Mouse (Mus musculus) frontal cortex, adult (tissue): ENCODE data around the gene Bahcc1.
A peak's percentile ranks its signal among the peaks of the same experiment; 100 is the strongest.

ENCODE experiments used
- ATAC-seq: cut with Nextera tagmentation; 2 replicates; pipeline ENCODE4 v1.9.2; 2017; ENCODE audit warnings: mild to moderate bottlenecking, moderate library complexity, mixed read lengths; ENCODE audit not compliant: low TSS enrichment

The Bahcc1 gene

DNA sequence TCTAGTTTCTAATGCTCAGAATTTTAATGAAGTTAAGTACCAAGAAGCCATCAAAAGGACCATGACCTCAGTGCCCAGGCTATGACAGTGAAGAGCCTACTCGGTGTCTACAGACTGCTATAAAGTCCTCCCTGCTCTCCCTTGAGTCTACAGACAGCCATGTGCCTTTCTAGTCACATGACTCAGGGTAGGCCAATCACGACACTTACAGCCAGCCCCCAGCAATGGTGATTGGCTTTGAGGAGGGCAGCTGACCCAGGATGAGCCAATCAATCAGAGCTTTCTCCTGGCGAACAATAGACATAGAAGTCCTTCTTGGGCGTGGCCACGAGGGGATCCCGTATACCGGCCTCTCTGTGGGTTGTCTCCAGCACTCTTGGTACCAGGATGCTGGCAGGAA, 65.0 kb downstream of the Bahcc1 start:
- ATAC-seq: no peak

DNA sequence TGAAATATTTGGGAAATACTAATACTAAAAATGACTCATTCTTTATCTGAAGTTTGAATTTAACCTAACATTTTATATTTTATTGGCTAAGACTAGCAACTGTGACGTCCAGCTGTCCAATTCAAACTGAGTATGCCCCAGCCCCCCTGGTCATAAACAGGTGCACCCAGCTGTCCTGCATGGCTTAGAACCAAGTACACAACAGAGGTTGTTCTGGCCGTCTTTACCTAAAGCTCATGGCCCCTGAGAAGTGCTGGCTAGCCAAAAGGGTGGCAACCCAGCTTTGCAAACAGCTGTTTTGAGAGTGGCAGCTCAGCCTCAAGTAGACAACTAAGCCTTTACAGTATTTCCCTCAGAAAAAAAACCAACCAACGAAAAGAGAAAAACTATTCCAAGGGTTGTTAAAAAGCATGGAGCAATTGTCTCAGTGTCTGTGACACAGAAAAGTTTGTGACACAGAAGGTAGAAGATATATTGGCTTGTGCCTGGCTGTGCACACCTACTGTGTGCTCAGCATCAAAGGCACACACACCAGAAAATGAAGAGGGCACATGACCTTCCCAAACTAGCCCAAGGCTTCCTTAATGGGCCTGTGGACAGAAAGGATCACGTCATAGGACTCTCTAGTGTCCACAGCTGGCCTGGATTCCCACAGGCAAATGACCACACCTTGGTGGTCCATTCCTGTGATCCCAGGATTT, 65.8 kb downstream of the Bahcc1 start:
- ATAC-seq: no peak

DNA sequence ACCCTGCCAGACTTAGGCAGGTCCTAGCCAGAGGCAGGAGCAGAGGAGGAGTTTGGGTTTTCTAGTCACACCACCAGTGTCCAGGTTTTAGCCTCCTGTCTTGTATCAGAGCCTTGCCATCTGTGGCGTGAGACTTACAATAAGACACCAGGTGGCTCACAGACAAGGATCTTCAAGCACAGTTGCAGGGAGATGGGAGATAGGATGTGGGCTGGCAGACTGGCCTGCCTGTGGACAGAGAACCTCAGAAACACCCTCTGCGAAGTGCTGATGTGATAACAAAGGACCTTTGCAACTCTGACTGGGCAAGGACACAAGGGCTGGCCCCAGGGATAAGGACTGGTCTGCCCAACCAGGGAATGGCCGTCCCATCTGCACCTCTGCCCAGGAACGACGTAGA, 66.7 kb downstream of the Bahcc1 start:
- no peak for ATAC-seq

GRCm38 (mm10) chr11:120303119-120303518, 70.4 kb downstream of the Bahcc1 start:
- ATAC-seq: no peak

GRCm38 (mm10) chr11:120303559-120304349, 71.0 kb downstream of the Bahcc1 start:
- no peak for ATAC-seq

DNA sequence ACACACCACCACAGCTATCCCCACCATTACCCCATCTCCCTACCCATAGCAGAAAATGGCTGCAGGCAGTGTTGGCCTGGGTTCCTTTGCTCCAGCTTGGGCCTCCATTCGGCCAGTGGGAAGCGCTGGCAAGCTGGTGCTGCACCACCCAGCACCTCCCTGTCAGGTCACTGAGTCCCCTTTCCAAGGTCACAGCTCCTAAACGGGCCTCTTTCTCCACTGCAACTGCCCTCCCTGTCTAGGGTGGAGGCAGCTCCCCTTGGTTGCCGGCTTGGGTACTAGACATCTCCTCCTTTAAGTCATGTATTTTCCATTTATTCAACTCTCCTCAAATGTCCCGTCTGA, 71.6 kb downstream of the Bahcc1 start:
- ATAC-seq: no peak

GRCm38 (mm10) chr11:120304886-120305534, 72.3 kb downstream of the Bahcc1 start:
- ATAC-seq: peak; percentile 85

- ATAC-seq: no peak
Measured at GRCm38 (mm10) chr11:120305535-120306365, 73.0 kb downstream of the Bahcc1 start.

DNA sequence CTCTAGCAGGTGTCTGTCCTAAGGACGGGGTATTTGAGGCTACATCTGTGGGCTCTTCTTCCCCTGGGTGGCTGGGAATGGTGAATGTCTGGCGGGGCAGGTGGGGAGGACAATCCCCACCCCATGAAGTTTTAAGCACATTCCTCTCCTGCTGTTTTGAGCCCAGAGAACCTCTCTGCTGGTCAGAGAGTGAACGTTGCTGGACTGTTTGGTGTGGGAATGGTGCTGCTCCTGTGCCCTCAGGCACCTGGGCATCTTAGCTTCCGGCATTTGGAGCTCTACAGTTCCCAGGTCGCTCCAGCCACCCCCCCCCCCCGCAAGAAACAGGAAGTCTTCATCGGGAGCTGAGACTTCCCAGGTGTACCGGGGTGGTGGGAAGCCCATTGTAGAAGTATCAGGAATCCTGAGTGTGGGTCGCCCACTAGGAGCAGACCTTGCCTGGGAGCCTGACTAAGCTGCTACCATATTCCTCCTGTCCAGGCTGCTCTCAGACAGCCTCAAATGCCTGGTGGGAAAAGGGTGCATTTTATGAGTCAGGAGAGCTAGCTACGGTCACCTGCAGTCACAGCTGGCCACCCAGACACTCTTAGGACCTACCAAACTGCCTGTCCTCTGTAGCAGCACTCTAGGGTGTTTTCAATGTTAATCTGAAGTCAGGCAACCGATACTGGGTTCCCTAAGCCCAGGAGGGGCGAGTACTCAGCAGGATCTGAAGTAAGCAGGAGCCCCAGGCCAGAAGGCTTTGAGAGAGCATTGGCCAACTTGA, 73.8 kb downstream of the Bahcc1 start:
- ATAC-seq: no peak

GRCm38 (mm10) chr11:120307132-120307413, 74.3 kb downstream of the Bahcc1 start:
- ATAC-seq: no peak

- peak; percentile 33; the same call in 1 of the 2 replicates for ATAC-seq
Measured at GRCm38 (mm10) chr11:120307566-120308430, 75.1 kb downstream of the Bahcc1 start.

DNA sequence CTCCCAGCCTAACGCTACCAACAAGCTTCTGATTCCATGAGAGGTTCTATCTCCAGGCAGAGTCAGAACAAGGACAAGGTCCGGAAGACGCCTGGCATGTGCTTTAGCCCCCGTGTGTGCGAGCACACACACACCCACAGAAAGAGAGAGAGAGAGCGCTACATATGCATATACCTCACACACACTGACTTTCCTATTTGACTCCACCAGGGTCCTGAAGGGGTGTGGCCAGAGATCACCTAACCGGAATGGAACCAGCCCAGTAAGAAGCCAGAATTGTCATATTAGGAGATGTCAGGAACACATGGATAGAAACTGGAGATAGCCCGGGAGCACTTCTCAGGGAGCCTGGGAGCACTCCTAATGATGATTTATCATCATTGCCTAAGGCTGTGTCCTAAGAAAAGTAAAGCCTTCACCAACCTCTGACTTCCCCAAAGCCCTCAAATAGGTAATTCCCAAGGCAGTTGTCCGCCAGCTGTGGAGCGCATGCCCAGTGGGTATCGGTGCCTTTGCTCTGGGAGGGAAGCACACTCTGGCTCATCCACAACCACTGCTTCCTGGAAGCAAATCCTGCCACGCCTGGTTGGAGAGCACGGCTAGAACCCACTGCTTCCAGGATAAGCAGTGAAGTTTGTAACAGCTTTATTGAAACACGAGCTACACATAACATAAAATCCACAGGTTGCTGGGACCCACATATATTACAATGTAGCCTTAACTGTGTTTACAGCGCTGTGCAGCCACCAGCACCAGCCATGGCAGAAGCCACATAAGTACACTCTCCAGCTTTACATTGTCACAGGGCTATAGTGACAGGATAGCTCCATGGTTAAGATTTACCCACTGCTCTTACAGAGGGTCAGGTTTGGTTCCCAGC, 75.9 kb downstream of the Bahcc1 start:
- ATAC-seq: no peak

DNA sequence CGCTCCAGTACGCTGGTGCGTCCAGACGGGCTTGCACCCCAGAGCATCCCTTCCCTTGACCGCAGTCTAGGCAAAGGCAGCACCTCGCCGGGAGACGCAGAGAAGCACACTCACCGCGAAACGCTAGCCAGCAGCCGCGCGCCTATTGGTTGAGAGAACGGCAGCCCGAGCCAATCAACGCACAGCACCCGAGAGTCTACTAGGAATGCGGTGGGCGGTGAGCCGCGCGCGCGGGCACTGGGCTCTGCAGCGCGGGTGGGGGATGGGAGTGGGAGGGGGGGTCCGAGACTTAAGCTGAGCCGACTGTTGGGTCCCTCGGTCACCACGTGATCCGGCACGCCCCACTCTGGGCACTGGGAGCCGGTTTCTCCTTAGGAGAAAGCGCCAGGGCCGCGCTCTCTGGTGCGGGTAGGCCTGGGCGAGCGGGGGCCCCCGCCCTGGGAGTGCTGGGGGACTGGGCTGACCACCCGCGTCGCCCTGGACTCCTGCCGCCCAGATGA, 78.1 kb downstream of the Bahcc1 start:
- ATAC-seq: peak; percentile 80

DNA sequence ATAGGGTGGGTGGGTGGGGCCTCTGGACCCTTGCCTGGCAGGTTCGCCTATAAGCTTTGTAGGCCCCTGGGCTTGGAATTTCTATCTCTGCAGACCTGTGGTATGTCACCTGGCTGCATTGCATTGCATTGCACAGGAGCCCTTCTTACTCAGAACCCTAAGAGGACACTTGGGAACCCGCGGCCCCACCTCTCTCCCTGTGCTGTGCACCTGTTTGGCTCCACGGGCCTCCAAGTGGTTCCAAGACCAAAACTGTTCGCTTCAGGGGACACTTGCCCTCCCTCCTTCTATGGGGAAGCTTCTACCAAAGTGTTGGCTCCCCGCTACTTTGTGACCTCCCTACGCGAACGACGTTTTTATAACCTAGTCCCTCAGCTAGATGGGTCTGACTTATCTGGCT, 78.8 kb downstream of the Bahcc1 start:
- ATAC-seq: no peak

DNA sequence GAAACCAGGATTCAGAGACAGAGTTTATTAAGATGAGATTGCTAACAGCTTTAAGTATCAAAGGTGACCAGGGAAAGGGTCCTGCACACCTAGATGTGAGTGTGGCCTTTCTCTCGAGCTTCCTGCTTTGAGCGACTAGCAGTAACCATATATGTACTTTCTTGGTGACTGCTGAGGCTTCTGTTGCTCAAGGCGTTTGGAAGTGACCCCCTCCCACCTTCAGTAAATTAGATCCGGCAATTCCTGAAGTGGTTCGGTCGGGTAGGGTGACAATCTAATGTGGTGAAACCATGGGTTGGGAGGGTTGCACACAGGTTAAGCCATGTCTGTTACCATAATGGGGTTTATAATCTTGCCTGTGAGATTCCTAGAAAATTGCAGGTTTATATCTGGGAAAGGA, 79.3 kb downstream of the Bahcc1 start:
- ATAC-seq: no peak

GRCm38 (mm10) chr11:120313906-120314685, 81.3 kb downstream of the Bahcc1 start:
- no peak for ATAC-seq

DNA sequence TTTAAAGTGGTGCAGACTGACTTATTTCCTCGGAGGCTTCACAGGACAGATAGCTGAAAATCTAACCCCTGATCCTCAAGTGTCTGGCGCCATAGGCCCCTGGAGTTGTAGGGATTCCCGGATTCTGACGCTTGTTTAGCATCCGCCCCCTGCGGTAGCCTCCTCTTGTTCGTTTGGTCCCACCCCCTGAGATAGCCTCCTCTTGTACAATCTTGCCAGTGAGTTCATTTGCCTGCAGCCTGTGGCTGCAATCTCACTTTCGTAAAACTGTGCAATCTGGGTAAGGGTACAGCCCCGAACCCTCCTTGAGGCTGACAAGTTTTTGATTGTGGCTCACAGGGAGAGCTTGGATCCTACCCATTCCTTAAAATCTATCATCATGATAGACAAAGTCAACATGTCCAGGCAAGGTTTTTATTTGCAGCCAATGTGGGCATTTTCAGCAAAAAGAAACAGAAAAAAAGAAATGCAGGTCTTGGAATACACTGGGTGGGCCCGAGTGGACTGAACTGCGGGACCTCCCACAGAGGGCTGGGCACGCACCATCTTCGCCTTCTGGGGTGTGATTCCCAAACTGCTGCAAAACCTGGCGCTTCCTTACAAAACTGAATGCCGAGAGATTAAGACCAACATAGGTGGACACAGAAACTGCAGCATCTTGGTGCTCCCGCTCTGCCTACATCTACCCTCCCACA, 82.1 kb downstream of the Bahcc1 start:
- ATAC-seq: no peak

DNA sequence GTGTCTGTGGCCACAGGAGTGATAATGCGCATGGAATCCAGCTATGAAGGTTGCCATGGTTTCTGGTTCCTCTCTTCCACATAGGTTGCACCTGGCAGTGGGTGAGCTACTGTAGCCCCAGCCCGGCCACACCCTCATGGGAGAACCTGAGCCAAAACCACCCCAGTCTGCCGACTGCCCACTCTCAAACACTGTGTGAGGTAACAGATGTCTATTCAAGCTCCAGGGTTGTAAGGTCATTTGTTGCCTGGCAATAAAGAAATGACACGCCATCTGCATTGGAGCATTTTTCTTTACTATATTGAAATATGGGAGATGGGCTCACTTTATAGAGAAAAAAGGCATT, 82.6 kb downstream of the Bahcc1 start:
- peak; percentile 50 for ATAC-seq
